Comparison of ENCODE assay signal across 8 mouse cellular contexts in the genomic region with DNA sequence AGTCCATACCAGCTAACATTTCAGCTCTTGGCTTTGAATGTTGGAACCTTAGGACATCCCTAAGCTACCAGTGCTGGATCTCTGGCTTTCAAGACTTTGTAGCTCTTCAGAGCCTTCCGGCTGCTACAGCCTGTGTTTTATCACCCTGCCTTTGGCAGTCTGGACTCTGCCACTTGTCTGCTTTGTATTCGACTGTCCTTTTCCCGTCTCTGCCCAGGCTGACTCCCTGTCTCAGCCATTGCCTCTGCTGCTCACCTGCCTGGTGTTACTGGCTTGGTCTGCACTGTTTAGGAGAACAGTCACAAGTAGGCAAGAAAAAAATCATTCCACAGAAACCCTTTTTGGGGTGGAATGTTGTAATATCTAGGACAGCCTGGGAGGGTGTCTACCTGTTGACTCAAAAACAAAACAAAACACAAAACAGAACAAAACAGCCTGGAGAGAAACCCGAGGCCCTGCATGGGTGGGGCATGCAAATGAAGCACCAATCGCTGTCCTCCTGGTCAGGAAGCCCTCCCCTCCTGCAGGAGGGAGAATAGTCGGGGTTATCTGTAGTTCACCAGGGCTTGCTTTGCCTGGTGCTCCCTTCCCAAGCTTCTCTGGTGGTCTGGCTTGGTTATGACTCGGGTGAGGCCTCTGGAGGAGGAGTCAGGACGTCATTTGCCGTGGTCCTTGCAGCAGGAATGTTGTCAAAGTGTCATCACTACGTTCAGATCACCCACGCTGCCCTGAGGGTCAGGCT. TPM values are rescaled to one million over a fixed set of nuclear protein-coding genes. Genes with fewer than 3 reads are reported as not detected.
DNase-seq lines count a peak whose midpoint lies in the region; ATAC-seq lines count a peak whose summit lies in the region.

No protein-coding gene starts in this region.

- H3K4me2 ChIP-seq in forebrain, embryonic 13.5 days: no peak overlapping the region
- H3K4me2 ChIP-seq in embryonic facial prominence, embryonic 11.5 days (ENCODE audit: low read depth, low read length): no peak overlapping the region; the same call in 1 of the 2 replicates
- H3K4me2 ChIP-seq in limb, embryonic 11.5 days (ENCODE audit: low read depth, severe bottlenecking): no peak overlapping the region
- H3K4me2 ChIP-seq in neural tube, embryonic 11.5 days (ENCODE audit: low read depth): 0 out of 2 replicates have a peak overlapping the region, but pooled peaks have one; percentile 10

- H3K9me3 ChIP-seq in forebrain, embryonic 10.5 days: no peaks in the 10 kb centered on the region
- no peaks in the 10 kb centered on the region for H3K9me3 ChIP-seq in forebrain, embryonic 13.5 days (replicated peaks)
- H3K9me3 ChIP-seq in embryonic facial prominence, embryonic 11.5 days (replicated peaks; ENCODE audit: control insufficient read depth, low read length): no peaks in the 10 kb centered on the region
- no peaks in the 10 kb centered on the region for H3K9me3 ChIP-seq in limb, embryonic 11.5 days (ENCODE audit: control insufficient read depth, low read length)
- no peaks in the 10 kb centered on the region for H3K9me3 ChIP-seq in neural tube, embryonic 11.5 days (ENCODE audit: control insufficient read depth, low read length)

- no peak overlapping the region for H3K9ac ChIP-seq in forebrain, embryonic 13.5 days
- no peak overlapping the region for H3K9ac ChIP-seq in embryonic facial prominence, embryonic 11.5 days (replicated peaks; ENCODE audit: low read length)
- H3K9ac ChIP-seq in limb, embryonic 11.5 days (ENCODE audit: low read length): no peak overlapping the region
- H3K9ac ChIP-seq in neural tube, embryonic 11.5 days (ENCODE audit: low read length): no peak overlapping the region

- H3K4me3 ChIP-seq in forebrain, embryonic 10.5 days: peak overlapping the region; percentile 18; the same call in 1 of the 2 replicates
- H3K4me3 ChIP-seq in forebrain, embryonic 13.5 days: no peak overlapping the region
- H3K4me3 ChIP-seq in embryonic facial prominence, embryonic 11.5 days (ENCODE audit: low read depth, low read length): no peak overlapping the region
- no peak overlapping the region for H3K4me3 ChIP-seq in limb, embryonic 11.5 days (ENCODE audit: low read depth, low read length)
- H3K4me3 ChIP-seq in neural tube, embryonic 11.5 days (ENCODE audit: low read depth, low read length): no peak overlapping the region

- peaks cover 26% of the 10 kb centered on the region for H3K4me1 ChIP-seq in forebrain, embryonic 10.5 days
- H3K4me1 ChIP-seq in forebrain, embryonic 13.5 days: no peaks in the 10 kb centered on the region
- no peaks in the 10 kb centered on the region for H3K4me1 ChIP-seq in embryonic facial prominence, embryonic 11.5 days (ENCODE audit: control insufficient read depth, insufficient read depth, low read length)
- peaks cover 6% of the 10 kb centered on the region; the same call in 1 of the 2 replicates for H3K4me1 ChIP-seq in limb, embryonic 11.5 days (ENCODE audit: control insufficient read depth, insufficient read depth, low read length)
- H3K4me1 ChIP-seq in neural tube, embryonic 11.5 days (ENCODE audit: control insufficient read depth, insufficient read depth, low read length): peaks cover 5% of the 10 kb centered on the region

- DNase-seq in forebrain, embryonic 10.5 days (ENCODE audit: extremely low spot score, low spot score): peak; percentile 29
- peak; percentile 67 for DNase-seq in embryonic facial prominence, embryonic 11.5 days (ENCODE audit: low spot score)
- DNase-seq in limb, embryonic 11.5 days (ENCODE audit: low spot score): peak; percentile 64
- peak; percentile 58 for DNase-seq in neural tube, embryonic 11.5 days (ENCODE audit: low spot score)
- no peak for DNase-seq in layer of hippocampus, adult 9-11 months

- peak overlapping the region; percentile 60; the same call in 1 of the 2 replicates for H3K27ac ChIP-seq in forebrain, embryonic 10.5 days
- no peak overlapping the region for H3K27ac ChIP-seq in forebrain, embryonic 13.5 days
- H3K27ac ChIP-seq in embryonic facial prominence, embryonic 11.5 days (replicated peaks; ENCODE audit: low read depth, low read length): peak overlapping the region; percentile 56
- H3K27ac ChIP-seq in limb, embryonic 11.5 days (replicated peaks; ENCODE audit: low read depth, low read length): no peak overlapping the region
- H3K27ac ChIP-seq in neural tube, embryonic 11.5 days (ENCODE audit: low read depth, low read length): no peak overlapping the region

- WGBS in forebrain, embryonic 10.5 days: 13% methylated on average over 11 of the region's 11 CpGs
- 20% methylated on average over 11 of the region's 11 CpGs for WGBS in forebrain, embryonic 13.5 days
- 14% methylated on average over 11 of the region's 11 CpGs for WGBS in embryonic facial prominence, embryonic 11.5 days
- WGBS in limb, embryonic 11.5 days: 5% methylated on average over 11 of the region's 11 CpGs
- 6% methylated on average over 11 of the region's 11 CpGs for WGBS in neural tube, embryonic 11.5 days

- no peak for ATAC-seq in forebrain, embryonic 13.5 days
- ATAC-seq in embryonic facial prominence, embryonic 11.5 days (replicated peaks; ENCODE audit: insufficient number of reproducible peaks, low FRiP score, low TSS enrichment, low read depth): peak; percentile 65
- ATAC-seq in hematopoietic stem cell, adult 5-6 weeks (replicated peaks in 1 of 2; ENCODE audit: insufficient read depth in 1 of 2, low FRiP score in 2 of 2, low TSS enrichment in 1 of 2, low read depth in 1 of 2, poor library complexity in 2 of 2, severe bottlenecking in 2 of 2): peak; percentile 85 to 88
- no peak; the same call in 1 of the 2 replicates for ATAC-seq in limb, embryonic 11.5 days (ENCODE audit: insufficient number of reproducible peaks, low FRiP score, low TSS enrichment, low read depth)
- no peak for ATAC-seq in neural tube, embryonic 11.5 days (ENCODE audit: insufficient read depth, low FRiP score, low TSS enrichment)
- no peak for ATAC-seq in activated CD4-positive, CD25-positive, alpha-beta regulatory T cell, adult 4 months

- H3K36me3 ChIP-seq in forebrain, embryonic 10.5 days (replicated peaks): peaks cover 4% of the 10 kb centered on the region; the same call in 1 of the 2 replicates
- H3K36me3 ChIP-seq in forebrain, embryonic 13.5 days (ENCODE audit: poor library complexity, severe bottlenecking): no peaks in the 10 kb centered on the region
- no peaks in the 10 kb centered on the region for H3K36me3 ChIP-seq in embryonic facial prominence, embryonic 11.5 days (replicated peaks; ENCODE audit: control insufficient read depth, insufficient read depth, low read depth, low read length)
- H3K36me3 ChIP-seq in limb, embryonic 11.5 days (ENCODE audit: control insufficient read depth, insufficient read depth, low read length): no peaks in the 10 kb centered on the region
- H3K36me3 ChIP-seq in neural tube, embryonic 11.5 days (ENCODE audit: control insufficient read depth, insufficient read depth, low read length): no peaks in the 10 kb centered on the region

- H3K27me3 ChIP-seq in forebrain, embryonic 10.5 days (ENCODE audit: poor library complexity, severe bottlenecking): no peaks in the 10 kb centered on the region
- no peaks in the 10 kb centered on the region for H3K27me3 ChIP-seq in forebrain, embryonic 13.5 days
- no peaks in the 10 kb centered on the region for H3K27me3 ChIP-seq in embryonic facial prominence, embryonic 11.5 days (ENCODE audit: control insufficient read depth, insufficient read depth, low read length)
- H3K27me3 ChIP-seq in limb, embryonic 11.5 days (ENCODE audit: control insufficient read depth, insufficient read depth, low read length): no peaks in the 10 kb centered on the region
- H3K27me3 ChIP-seq in neural tube, embryonic 11.5 days (ENCODE audit: control insufficient read depth, insufficient read depth, low read length): no peaks in the 10 kb centered on the region

RNA-seq across cellular contexts. Expression of gene Uaca, which starts 19.0 kb away (rescaled TPM):
- 32.5 and 33.1 TPM in 2 replicates for polyA plus RNA-seq in forebrain, embryonic 10.5 days (2016; fragmentation: Nextera tagmentation; extraction: Ambion mirVana)
- polyA plus RNA-seq in forebrain, embryonic 13.5 days (2015; fragmentation: Nextera tagmentation; extraction: Ambion mirVana): 17.6 and 21.0 TPM in 2 replicates
- polyA plus RNA-seq in embryonic facial prominence, embryonic 11.5 days (2014; fragmentation: Nextera tagmentation; extraction: Ambion mirVana): 22.1 and 22.8 TPM in 2 replicates
- 6.2 and 6.8 TPM in 2 replicates for total RNA-seq in hematopoietic stem cell, adult 5-6 weeks (2017)
- polyA plus RNA-seq in limb, embryonic 11.5 days (2014; fragmentation: Nextera tagmentation; extraction: Ambion mirVana): 18.4 and 18.6 TPM in 2 replicates
- 21.8 and 21.9 TPM in 2 replicates for polyA plus RNA-seq in neural tube, embryonic 11.5 days (2014; fragmentation: Nextera tagmentation; extraction: Ambion mirVana)
- polyA plus RNA-seq in activated CD4-positive, CD25-positive, alpha-beta regulatory T cell, adult 4 months (2017; shearing (Covaris generic)): not detected

Comparison
In these comparisons a context has a peak if more than half of its experiments do, and no peak if none do; other contexts are left out.
1. H3K27ac ChIP-seq: peak in forebrain, embryonic 10.5 days (single experiment) and embryonic facial prominence, embryonic 11.5 days (single experiment); none in forebrain, embryonic 13.5 days (single experiment), limb, embryonic 11.5 days (single experiment) and neural tube, embryonic 11.5 days (single experiment).
2. ATAC-seq: peak in embryonic facial prominence, embryonic 11.5 days (single experiment) and hematopoietic stem cell, adult 5-6 weeks (2 of 2); none in forebrain, embryonic 13.5 days (single experiment), limb, embryonic 11.5 days (single experiment), neural tube, embryonic 11.5 days (single experiment) and activated CD4-positive, CD25-positive, alpha-beta regulatory T cell, adult 4 months (single experiment).
3. RNA of gene Uaca, which starts 19.0 kb away (polyA plus RNA-seq): 32.5 to 33.1 TPM in forebrain, embryonic 10.5 days, 22.1 to 22.8 TPM in embryonic facial prominence, embryonic 11.5 days, 21.8 to 21.9 TPM in neural tube, embryonic 11.5 days, 17.6 to 21.0 TPM in forebrain, embryonic 13.5 days and 18.4 to 18.6 TPM in limb, embryonic 11.5 days; not detected in activated CD4-positive, CD25-positive, alpha-beta regulatory T cell, adult 4 months; every median in the first group is over 10 times any median in the second.